Mouse (Mus musculus) sigmoid colon, adult 10 weeks (tissue): Measurements from ENCODE around the gene Pcna. TPM values are rescaled to one million over a fixed set of nuclear protein-coding genes. Genes with fewer than 3 reads are reported as not detected.

Source experiments
- polyA plus RNA-seq: library from polyadenylated mRNA; stranded (reverse); fragments of 350-450 nt; fragmentation: Illumina TruSeq; extraction: RNeasy Lipid Tissue Mini Kit (QIAGEN cat#74804); gene quantifications from one replicate; pipeline ENCODE4 v1.2.3, GENCODE M21; 2014; ENCODE audit warnings: low read depth, low replicate concordance

The Pcna gene
- 258 TPM for polyA plus RNA-seq

DNA sequence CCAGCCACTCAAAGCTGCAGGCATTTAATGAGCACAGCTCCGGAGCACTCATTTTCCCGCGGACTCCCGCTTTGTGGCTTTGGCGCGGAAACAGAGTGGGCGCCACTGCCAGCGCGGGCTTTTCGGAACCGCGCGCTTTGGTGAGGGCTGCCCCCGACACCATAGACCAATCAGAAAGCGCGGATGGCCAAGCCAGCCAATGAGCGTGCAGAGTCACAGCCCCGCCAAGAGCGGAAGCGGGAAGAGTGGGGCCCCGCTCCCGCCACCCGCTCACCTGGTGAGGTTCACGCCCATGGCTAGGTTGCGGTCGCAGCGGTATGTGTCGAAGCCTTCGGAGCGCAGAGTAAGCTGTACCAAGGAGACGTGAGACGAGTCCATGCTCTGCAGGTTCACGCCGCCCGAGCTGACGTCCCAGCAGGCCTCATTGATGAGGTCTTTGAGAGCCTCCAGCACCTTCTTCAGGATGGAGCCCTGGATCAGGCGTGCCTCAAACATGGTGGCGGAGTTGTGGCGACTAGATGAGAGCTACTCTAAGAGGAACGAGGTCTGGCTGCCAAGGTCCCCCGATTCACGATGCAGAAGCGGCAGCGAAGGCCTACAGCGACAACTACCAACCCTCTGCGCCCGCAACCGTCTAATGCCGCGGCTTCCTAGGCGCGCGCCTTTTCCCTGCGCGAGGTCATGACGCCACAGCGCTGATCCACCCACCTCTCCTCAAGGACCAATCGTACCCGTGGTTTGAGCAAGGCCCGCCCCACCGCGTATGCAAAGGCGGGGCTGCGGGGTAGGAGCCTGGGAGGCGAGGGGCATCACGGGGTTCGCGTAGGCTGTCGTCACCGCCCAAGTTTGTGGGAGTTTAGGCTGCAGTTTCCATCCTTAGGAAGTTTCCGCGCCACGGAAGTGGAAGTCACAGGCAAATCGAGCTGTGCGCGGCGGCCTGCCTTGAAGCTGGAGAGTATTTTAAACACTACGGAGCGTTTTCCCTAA is at the start of gene Pcna:
Gene Pcna, minus strand, starts transcription at position 773 of the 987 bp plus-strand sequence.

GRCm38 (mm10) chr2:132262879-132263398 is 9.8 kb upstream of the Pcna start, which contains the start of gene Cds2:
Gene Cds2 (plus strand): TSS chr2:132263148.

GRCm38 (mm10) chr2:132247539-132248313 is 5.4 kb downstream of the Pcna start, which contains the start of gene Tmem230:
Gene Tmem230 (minus strand): TSS chr2:132247807.

Other genes with a start within 250 kb of the Pcna start
- 5.6 TPM for gene Rassf2, start 223.1 kb downstream of the Pcna start, polyA plus RNA-seq
- 43.1 TPM for gene Slc23a2, start 108.2 kb downstream of the Pcna start, polyA plus RNA-seq
- gene Tmem230, start 5.5 kb downstream of the Pcna start, polyA plus RNA-seq = 77.9 TPM
- gene Cds2, start 9.8 kb upstream of the Pcna start, polyA plus RNA-seq = 23.0 TPM
- gene Prokr2, start 132.1 kb upstream of the Pcna start, polyA plus RNA-seq = not detected